Mouse (Mus musculus) right cerebral cortex, postnatal 14 days (tissue): ENCODE measurements around the gene Usp7.

ENCODE experiments used
- DNase-seq: peaks from one replicate; pipeline ENCODE4 v3.0.0; 2022

Gene Usp7

GRCm38 (mm10) chr16:8670041-8671035 lies 121.8 kb downstream of the Usp7 start:
- no peak for DNase-seq

- no peak for DNase-seq
These were observed 122.7 kb downstream of the Usp7 start for GRCm38 (mm10) chr16:8669432-8669831.

DNA sequence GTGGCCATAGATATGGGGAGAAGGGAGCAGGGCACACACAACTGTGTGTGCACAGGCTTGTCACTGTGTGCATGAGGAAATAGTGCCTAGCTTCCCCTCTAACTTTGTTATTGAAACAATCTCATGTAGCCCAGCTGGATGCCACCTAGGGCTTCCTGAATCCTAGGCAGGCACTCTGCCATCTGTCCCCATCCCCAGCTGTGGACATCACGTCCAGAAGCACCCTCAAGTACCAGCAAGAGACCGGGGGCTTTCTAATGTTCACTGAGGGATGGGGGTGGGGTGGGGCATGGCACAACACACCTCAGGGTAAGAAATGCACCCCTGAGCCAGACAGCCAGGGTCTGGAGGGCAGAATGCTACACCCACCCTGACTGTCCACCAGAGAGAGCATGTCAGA lies 123.7 kb downstream of the Usp7 start:
- no peak for DNase-seq

DNA sequence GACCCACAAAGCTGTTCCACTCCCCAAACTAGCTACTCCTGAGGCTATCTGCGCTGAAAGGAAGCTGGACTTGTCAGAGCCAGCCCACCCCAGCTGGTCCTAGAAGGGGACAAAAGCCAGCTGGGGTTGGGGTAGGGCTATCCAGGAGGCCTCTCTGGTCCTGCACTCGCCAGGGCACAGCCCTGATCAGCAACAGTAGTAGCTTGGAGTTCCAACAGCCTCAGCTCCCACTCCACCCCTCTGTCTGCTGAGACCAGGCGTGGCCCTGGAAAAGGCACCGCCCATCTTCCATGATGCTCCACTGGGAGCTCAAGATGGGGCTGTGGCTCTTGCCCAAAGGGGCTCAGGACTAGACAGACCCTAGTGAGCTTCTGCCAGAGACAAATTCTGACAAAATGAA lies 124.3 kb downstream of the Usp7 start:
- DNase-seq = no peak

DNA sequence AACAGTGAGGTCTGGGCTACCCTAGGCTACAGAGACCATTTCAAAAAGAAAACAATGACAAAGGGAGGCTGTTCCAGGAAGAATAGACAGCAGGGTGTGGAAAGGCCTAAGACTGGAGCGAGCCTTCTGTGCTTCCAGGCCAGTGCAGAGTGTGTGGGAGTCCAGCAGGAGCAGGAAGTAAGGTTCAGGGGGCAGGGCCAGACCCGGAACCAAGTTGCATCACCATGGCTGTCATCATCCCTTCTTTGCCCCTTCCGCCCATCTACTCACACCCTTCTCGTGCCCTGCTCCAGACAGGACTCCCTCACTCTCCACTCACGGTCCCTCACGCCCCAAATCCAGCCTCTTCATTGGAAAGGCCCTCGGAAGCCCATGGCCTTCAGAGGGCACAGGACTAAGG lies 124.8 kb downstream of the Usp7 start:
- DNase-seq = no peak

- no peak for DNase-seq
These were observed 125.7 kb downstream of the Usp7 start for GRCm38 (mm10) chr16:8666452-8666851.

GRCm38 (mm10) chr16:8665367-8665766 lies 126.7 kb downstream of the Usp7 start:
- DNase-seq = no peak

GRCm38 (mm10) chr16:8663606-8664539 lies 128.2 kb downstream of the Usp7 start:
- peak; percentile 28 for DNase-seq

GRCm38 (mm10) chr16:8663022-8663421 lies 129.1 kb downstream of the Usp7 start:
- DNase-seq = no peak

DNA sequence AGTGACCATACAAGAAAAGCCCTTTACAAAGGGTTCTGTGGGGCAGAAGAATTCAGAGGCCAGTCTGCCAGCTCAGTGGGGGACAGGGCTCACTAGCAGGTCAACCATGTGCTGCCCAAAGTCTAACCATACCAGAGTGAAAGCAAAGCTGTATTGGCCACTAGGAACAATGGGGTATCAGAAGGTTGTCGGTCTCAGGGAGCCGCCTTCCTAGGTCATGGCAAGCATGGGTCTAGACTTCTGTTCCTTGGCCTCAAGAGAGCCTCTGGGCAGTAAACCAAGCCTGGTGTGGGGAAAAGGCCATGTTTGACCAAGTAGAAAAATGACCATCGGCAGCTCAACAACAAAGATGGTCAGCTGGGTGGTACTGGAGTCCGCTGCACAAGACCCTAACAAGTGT lies 133.3 kb downstream of the Usp7 start:
- DNase-seq = no peak

DNA sequence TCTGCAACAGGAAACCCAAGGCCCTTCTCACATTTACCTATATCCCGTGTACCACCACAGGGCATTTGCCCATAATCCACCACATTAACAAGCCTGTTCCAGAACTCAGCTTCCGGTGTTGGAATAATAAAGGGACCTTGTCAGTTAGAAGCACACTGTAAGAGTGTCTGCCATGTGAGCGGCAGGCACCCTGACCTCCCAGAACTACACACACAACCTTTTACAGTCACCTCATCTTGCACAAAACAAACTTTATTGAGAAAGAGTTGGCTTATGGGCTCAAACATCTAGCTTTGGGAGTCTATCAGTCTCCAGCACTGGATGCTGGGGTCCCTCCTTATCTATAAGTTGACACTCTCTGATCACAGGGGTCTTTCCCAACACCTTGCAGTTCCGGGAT lies 133.8 kb downstream of the Usp7 start:
- DNase-seq = no peak

- DNase-seq = no peak
These were observed 135.9 kb downstream of the Usp7 start for GRCm38 (mm10) chr16:8656256-8656655.

DNA sequence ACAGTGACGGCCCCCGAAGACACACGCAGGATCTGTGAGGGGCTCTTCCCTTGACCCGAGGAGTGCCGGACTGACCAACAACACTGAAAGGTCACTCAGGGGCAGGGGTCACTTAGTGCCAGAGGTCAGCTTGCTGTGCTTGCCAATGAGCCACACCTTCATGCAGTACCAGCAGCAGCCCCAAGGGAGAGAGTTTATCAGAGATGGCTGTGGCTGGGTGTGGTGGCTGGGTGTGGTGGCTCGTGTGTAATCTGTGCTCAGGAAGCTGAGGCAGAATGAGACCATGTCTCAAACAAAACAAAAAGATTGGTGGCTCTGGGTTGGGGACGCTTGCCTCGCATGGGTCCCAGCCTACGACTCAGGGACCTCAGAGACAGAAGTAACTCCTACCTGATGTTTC lies 136.5 kb downstream of the Usp7 start:
- no peak for DNase-seq

- DNase-seq = no peak
These were observed 137.0 kb downstream of the Usp7 start for GRCm38 (mm10) chr16:8655108-8655507.

GRCm38 (mm10) chr16:8650007-8650406 lies 142.1 kb downstream of the Usp7 start:
- DNase-seq = no peak

DNA sequence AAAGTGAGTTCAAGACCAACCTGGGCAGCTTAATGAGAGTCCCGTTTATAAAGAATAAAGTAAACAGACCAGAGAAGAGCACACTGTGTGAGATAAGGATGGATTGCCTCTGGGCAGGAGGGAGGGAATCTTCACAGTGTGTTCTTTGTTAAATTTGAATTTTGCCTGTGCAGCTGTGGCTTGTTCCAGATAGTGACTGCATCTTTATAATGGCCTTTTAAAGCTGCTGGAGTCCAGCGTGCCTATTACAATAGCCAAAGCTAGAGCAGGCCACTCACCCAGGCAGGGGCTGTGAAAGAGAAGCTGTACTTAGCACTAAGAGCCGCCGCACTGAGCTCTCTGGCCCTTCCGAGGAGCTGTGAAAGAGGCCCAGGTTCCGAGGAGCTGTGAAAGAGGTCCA lies 146.6 kb downstream of the Usp7 start:
- no peak for DNase-seq

DNA sequence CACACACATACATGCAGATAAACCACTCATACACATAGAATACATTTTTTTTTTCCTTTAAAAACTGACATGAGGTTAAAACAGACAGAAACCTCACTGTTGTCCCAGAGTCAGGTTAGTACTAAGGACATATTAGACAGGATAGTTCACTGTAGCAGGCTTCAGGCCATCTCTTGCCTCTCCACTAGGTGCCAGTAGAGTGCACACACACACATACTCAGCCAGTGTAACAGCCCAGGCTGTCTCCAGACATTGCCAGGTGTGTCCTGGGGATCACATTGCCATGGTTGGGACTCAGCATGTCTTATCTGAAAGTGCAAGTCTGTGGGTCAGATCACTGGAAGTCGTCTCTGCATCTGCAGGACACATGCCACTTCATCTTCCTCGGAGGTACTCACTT lies 148.3 kb downstream of the Usp7 start:
- DNase-seq = no peak
